Mouse (Mus musculus) layer of hippocampus, adult 9-11 months (tissue): ENCODE results near the gene Tspear.
A peak's percentile ranks its signal among the peaks of the same experiment; 100 is the strongest.

Experiments used
- DNase-seq: peaks from one replicate; pipeline ENCODE4 v3.0.0; 2022

The Tspear gene

GRCm38 (mm10) chr10:77882553-77882952, 196.2 kb downstream of the Tspear start:
- no peak for DNase-seq

- DNase-seq = no peak
These were observed 199.8 kb downstream of the Tspear start for GRCm38 (mm10) chr10:77886007-77886747.

- DNase-seq = peak; percentile 56
These were observed 204.7 kb downstream of the Tspear start for GRCm38 (mm10) chr10:77890987-77891565.

GRCm38 (mm10) chr10:77895562-77895961, 209.2 kb downstream of the Tspear start:
- DNase-seq = no peak

- no peak for DNase-seq
These were observed 213.8 kb downstream of the Tspear start for GRCm38 (mm10) chr10:77900126-77900525.

- DNase-seq = no peak
These were observed 214.8 kb downstream of the Tspear start for GRCm38 (mm10) chr10:77900903-77901818.

GRCm38 (mm10) chr10:77901871-77902210, 215.5 kb downstream of the Tspear start:
- DNase-seq = no peak

GRCm38 (mm10) chr10:77902211-77902893, 216.0 kb downstream of the Tspear start, which contains the start of gene Lrrc3:
Gene Lrrc3 (minus strand): TSS chr10:77902536.
- peak; percentile 31 for DNase-seq

GRCm38 (mm10) chr10:77902894-77903715, 216.7 kb downstream of the Tspear start:
- DNase-seq = peak; percentile 69

GRCm38 (mm10) chr10:77912605-77913004, 226.2 kb downstream of the Tspear start:
- no peak for DNase-seq

- DNase-seq = no peak
These were observed 226.9 kb downstream of the Tspear start for GRCm38 (mm10) chr10:77913292-77913691.

- DNase-seq = no peak
These were observed 230.4 kb downstream of the Tspear start for GRCm38 (mm10) chr10:77916636-77917335.

- peak; percentile 41 for DNase-seq
These were observed 234.6 kb downstream of the Tspear start for GRCm38 (mm10) chr10:77921009-77921408.

- no peak for DNase-seq
These were observed 236.3 kb downstream of the Tspear start for GRCm38 (mm10) chr10:77922681-77923080.

- peak; percentile 39 for DNase-seq
These were observed 239.8 kb downstream of the Tspear start for GRCm38 (mm10) chr10:77926140-77926539.

GRCm38 (mm10) chr10:77927375-77927774, 241.0 kb downstream of the Tspear start:
- no peak for DNase-seq
